Mouse (Mus musculus) kidney, postnatal 0 days (tissue): Measurements from ENCODE around the gene Srcin1. TPM values are rescaled to one million over a fixed set of nuclear protein-coding genes. Genes with fewer than 3 reads are reported as not detected.
A peak's percentile ranks its signal among the peaks of the same experiment; 100 is the strongest.

ENCODE experiments used
- ATAC-seq: fragments of 200-750 bp; cut with Nextera tagmentation; replicated peaks from 2 replicates; pipeline ENCODE4 v1.8.0; 2017; ENCODE audit warnings: low read depth, moderate number of reproducible peaks, moderate TSS enrichment, moderate library complexity; ENCODE audit not compliant: low FRiP score
- DNase-seq: peaks from one replicate; pipeline ENCODE4 v3.0.0-alpha.2; 2016; ENCODE audit warnings: low spot score
- H3K27ac ChIP-seq: fragments of 300-500 bp; sonication (generic); 2 replicates; pipeline ENCODE4 v1.5.1; 2014; ENCODE audit warnings: mild to moderate bottlenecking
- H3K27me3 ChIP-seq: fragments of 300-500 bp; sonication (generic); 2 replicates; pipeline ENCODE4 v1.6.1; 2014; ENCODE audit warnings: low read length, mixed read lengths; ENCODE audit not compliant: insufficient read depth
- H3K36me3 ChIP-seq: fragments of 300-500 bp; sonication (generic); 2 replicates; pipeline ENCODE4 v1.6.1; 2014; ENCODE audit warnings: low read length, mixed read lengths; ENCODE audit not compliant: insufficient read depth
- H3K4me1 ChIP-seq: fragments of 300-500 bp; sonication (generic); replicated peaks from 2 replicates; pipeline ENCODE4 v1.6.1; 2014; ENCODE audit warnings: antibody characterized with exemption, low read length, mixed read lengths; ENCODE audit not compliant: insufficient read depth
- H3K4me2 ChIP-seq: fragments of 300-500 bp; sonication (generic); 2 replicates; pipeline ENCODE4 v1.6.1; 2014; ENCODE audit warnings: mild to moderate bottlenecking, low read length, moderate library complexity, mixed read lengths
- H3K4me3 ChIP-seq: fragments of 300-500 bp; sonication (generic); replicated peaks from 2 replicates; pipeline ENCODE4 v1.5.1; 2014; ENCODE audit warnings: low read depth, low read length
- H3K9ac ChIP-seq: fragments of 300-500 bp; sonication (generic); 2 replicates; pipeline ENCODE4 v1.6.1; 2014; ENCODE audit warnings: low read depth, low read length
- H3K9me3 ChIP-seq: fragments of 300-500 bp; sonication (generic); replicated peaks from 2 replicates; pipeline ENCODE4 v1.6.1; 2016; ENCODE audit warnings: low read length, inconsistent platforms, mixed read lengths
- CTCF ChIP-seq: IDR thresholded peaks from 2 replicates; pipeline ENCODE4 v1.5.1; 2016; ENCODE audit warnings: antibody characterized with exemption, low read depth, mild to moderate bottlenecking, moderate library complexity
- WGBS: fragments of 180-500 bp; shearing (Covaris S2); extraction: QIAGEN DNeasy Blood & Tissue Kit; methylation state at CpG from one replicate; pipeline ENCODE4 v1.1.7; 2014; 5-methylcytosine and 5-hydroxymethylcytosine counted together
- polyA plus RNA-seq: library from polyadenylated mRNA; unstranded; fragments of >200 nt; fragmentation: Nextera tagmentation; extraction: Ambion mirVana; gene quantifications from 2 replicates; pipeline ENCODE4 v1.2.1, GENCODE M21; 2015

The Srcin1 gene
- polyA plus RNA-seq, 1 experiment from 2014 or later = 0.59 TPM

DNA sequence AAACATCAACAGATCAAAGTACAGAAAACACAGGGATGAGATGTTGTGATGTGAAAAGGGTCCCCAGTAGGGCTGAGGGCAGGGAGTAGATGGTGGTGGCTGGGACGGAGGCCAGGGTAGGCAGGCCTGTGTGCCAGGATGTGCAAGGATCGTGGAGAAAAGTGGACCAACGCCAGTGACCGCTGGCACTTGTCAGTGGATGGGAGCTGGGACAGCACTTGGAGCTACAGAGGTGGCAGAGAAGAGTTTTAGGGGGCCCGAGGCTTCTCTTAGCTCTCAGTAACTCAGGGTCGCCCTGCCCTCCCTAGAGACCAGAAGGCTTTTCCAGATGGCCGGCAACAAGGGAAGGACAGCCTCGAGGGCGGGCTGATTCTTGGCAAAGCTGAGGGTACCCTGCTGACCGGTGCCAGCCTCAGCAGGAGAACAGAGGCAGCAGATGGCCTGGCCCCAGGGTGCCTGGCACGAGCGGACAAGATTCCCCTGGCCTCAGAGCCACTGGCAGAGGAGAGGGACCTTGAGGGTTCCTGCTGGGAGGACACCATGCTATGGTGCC lies 32.7 kb downstream of the Srcin1 start:
- H3K27ac ChIP-seq = no peak overlapping the region
- WGBS = 67% methylated on average over 12 of the region's 12 CpGs
- DNase-seq (no peak), ATAC-seq (no peak)
- H3K9ac ChIP-seq = no peak overlapping the region
- no peak for TF ChIP-seq CTCF
- H3K4me2 ChIP-seq = no peak overlapping the region
- peaks cover 13% of the 10 kb centered on the region; the same call in 1 of the 2 replicates for H3K4me1 ChIP-seq
- peaks cover 11% of the 10 kb centered on the region for H3K27me3 ChIP-seq
- no peaks in the 10 kb centered on the region for H3K36me3 ChIP-seq
- H3K9me3 ChIP-seq = no peaks in the 10 kb centered on the region
- H3K4me3 ChIP-seq = no peak overlapping the region

DNA sequence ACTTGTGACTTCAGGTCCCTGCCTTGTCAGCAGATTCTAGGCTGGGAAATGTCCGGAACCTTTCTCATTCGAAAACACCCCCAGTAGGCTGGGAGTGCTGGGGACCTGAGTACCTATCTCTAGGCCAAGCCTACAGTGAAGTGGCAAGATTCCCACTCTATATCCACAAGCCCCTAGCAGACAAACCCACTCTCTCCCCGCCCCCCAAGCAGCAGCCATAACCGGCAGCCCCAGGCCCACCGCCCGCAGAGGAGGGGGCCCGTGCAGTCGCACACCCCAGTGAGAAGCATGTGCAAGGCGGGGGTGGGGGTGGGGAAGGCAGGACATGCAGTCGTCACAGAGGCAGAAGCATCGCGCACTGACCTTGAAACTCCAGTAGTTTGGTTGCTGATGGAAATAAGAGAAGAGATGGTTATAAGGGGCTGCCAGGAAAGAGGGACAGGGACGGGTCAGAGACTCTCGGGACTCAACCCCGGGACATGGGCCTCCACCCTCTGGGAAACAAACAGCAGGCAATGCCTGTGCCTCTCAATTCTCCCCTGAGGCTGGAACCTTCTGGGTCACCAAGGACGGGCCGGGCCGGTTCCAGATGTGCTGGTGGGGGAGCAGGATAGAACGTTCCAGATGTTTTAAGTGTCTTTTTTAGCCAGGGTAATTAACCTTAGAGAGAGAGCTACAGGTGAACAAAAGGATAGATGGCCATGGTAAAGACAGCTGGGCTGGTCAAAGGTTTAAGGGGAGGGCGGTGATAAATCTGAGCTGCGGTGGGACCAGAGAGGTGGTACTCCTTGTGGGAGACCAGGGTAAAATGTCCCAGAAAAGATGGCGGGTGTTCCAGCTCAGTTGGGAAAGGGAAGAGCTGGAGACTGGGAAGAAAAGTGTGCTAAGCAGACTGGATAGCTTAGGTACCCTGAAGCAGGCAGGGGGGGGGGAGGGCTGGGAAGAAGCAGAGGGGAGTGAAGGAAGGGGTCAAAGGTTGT lies 33.5 kb downstream of the Srcin1 start:
- Histone ChIP-seq H3K36me3 (no peaks in the 10 kb centered on the region), H3K9me3 (no peaks in the 10 kb centered on the region), H3K9ac (no peak overlapping the region), H3K27ac (no peak overlapping the region), H3K4me1 (peaks cover 13% of the 10 kb centered on the region; the same call in 1 of the 2 replicates), H3K4me3 (no peak overlapping the region), H3K27me3 (peaks cover 8% of the 10 kb centered on the region), H3K4me2 (no peak overlapping the region)
- no peak for DNase-seq
- no peak for TF ChIP-seq CTCF
- WGBS = 49% methylated on average over 22 of the region's 22 CpGs
- no peak for ATAC-seq

DNA sequence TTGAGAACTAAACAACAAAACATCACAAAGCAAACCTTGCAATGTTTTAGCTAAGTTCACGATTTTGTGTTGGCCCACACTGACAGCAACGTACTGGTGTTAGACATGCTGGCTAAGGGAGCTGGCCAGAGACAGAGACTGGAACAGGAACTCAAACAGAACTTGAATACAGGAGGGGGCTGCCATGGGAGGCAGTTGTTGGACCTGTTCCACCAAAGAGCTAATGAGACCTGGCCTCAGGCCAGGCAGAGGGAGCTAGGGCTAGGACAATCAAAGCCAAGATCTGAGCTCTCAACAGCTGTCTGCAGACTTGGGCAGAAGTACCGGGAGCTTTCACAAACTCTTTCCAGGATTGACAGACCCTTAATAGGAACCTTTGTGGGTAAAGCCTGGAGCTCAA lies 35.4 kb downstream of the Srcin1 start:
- H3K4me1 ChIP-seq = 0 out of 2 replicates have a peak, but pooled peaks cover 5% of the 10 kb centered on the region
- no peak for ATAC-seq
- no peak for TF ChIP-seq CTCF
- H3K4me2 ChIP-seq = no peak overlapping the region
- H3K27ac ChIP-seq = no peak overlapping the region
- 47% methylated on average over 3 of the region's 3 CpGs for WGBS
- DNase-seq = no peak
- H3K27me3 ChIP-seq = peaks cover 13% of the 10 kb centered on the region
- H3K9ac ChIP-seq = no peak overlapping the region
- H3K9me3 ChIP-seq = no peaks in the 10 kb centered on the region
- no peaks in the 10 kb centered on the region for H3K36me3 ChIP-seq
- H3K4me3 ChIP-seq = no peak overlapping the region

DNA sequence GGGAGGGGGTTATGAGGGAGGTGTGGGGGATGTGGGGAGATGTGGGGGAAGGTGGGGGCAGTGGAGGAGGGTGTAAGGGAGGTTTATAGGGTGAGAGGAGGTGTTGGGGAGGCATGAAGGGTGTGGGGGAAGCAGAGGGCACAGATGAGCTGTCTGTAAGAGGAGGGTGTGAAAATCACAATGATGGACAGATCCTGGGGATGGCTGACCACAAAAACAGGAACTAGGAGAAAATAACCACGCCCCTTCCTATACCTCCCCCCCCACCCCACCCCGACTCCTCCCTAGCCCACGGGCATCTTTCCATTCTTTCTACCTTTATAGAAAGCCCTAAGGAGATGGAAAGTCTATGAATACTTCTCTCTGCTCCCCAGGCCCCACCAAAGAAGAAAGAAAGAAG lies 35.9 kb downstream of the Srcin1 start:
- H3K4me2 ChIP-seq = no peak overlapping the region
- H3K36me3 ChIP-seq = no peaks in the 10 kb centered on the region
- H3K4me1 ChIP-seq = 0 out of 2 replicates have a peak, but pooled peaks cover 5% of the 10 kb centered on the region
- H3K9ac ChIP-seq = no peak overlapping the region
- DNase-seq (no peak), ATAC-seq (no peak)
- H3K27ac ChIP-seq = no peak overlapping the region
- no peak for TF ChIP-seq CTCF
- no peaks in the 10 kb centered on the region for H3K9me3 ChIP-seq
- peaks cover 18% of the 10 kb centered on the region for H3K27me3 ChIP-seq
- WGBS = 49% methylated on average over 3 of the region's 3 CpGs
- H3K4me3 ChIP-seq = no peak overlapping the region

DNA sequence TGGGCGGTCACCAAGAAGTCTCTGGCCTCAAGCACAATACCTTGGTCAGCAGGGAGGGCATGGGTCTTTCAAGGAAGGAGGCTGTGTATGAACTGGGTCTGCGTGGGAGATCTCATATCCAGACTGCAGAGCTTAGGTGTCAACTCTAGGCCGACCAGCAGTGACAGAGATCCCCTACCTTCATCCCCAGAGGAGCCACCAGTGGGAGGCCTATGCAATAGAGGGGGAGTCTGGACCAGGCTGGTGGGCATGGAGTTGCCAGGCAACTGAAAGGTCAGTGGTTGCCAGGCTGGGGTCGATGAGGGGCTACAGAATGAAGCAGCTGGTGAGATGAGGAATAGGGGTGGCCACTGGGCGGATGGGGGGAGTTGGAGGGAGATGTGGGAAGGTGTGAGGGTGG lies 36.4 kb downstream of the Srcin1 start:
- peaks cover 10% of the 10 kb centered on the region; the same call in 1 of the 2 replicates for H3K4me1 ChIP-seq
- no peaks in the 10 kb centered on the region for H3K9me3 ChIP-seq
- H3K9ac ChIP-seq = no peak overlapping the region
- H3K27ac ChIP-seq = no peak overlapping the region
- no peak overlapping the region for H3K4me3 ChIP-seq
- no peak overlapping the region for H3K4me2 ChIP-seq
- ATAC-seq (no peak), DNase-seq (no peak)
- no peak for TF ChIP-seq CTCF
- WGBS = 60% methylated on average over 5 of the region's 5 CpGs
- peaks cover 23% of the 10 kb centered on the region for H3K27me3 ChIP-seq
- H3K36me3 ChIP-seq = no peaks in the 10 kb centered on the region

DNA sequence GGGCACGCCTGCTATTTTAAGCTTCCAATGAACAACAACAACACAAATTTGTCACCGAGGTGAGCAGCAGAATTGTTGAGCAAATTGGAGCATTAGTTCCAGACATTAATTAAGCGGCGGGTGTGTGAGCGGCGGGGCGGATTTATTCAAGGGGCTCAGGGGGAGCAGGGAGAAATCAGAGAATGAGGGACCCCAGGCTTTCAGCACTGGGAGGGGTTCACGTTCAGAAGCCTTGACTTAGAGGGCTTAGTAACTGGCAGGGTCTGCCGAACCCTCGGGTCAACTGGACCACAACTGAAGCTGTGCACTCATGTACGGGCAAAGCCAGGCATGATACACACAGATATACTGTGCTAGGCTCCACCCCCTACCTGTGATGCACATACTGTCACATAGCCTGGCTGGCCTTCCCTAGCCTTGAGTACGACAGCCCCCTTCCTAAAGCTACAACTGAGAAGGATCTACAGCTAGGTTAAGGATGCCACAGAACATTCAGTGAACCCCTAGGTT lies 38.4 kb downstream of the Srcin1 start:
- peaks cover 42% of the 10 kb centered on the region for H3K27me3 ChIP-seq
- H3K4me3 ChIP-seq = no peak overlapping the region; the same call in 1 of the 2 replicates
- H3K4me1 ChIP-seq = peaks cover 13% of the 10 kb centered on the region; the same call in 1 of the 2 replicates

More for the DNA sequence above, 38.4 kb downstream of the Srcin1 start:
- ATAC-seq = no peak
- H3K27ac ChIP-seq = no peak overlapping the region
- TF ChIP-seq CTCF = no peak
- H3K36me3 ChIP-seq = no peaks in the 10 kb centered on the region
- WGBS = 29% methylated on average over 12 of the region's 12 CpGs
- no peak for DNase-seq
- H3K9me3 ChIP-seq = no peaks in the 10 kb centered on the region
- no peak overlapping the region for H3K9ac ChIP-seq
- peak overlapping the region; percentile 59 for H3K4me2 ChIP-seq
